Mouse (Mus musculus): Measurements from ENCODE around the gene 4930519G04Rik.
"Not testable (repeated sequence)": the region's sequence is repeated elsewhere in the genome, so short reads cannot be mapped to it uniquely, and the experiment has no call there.

The 4930519G04Rik gene

DNA sequence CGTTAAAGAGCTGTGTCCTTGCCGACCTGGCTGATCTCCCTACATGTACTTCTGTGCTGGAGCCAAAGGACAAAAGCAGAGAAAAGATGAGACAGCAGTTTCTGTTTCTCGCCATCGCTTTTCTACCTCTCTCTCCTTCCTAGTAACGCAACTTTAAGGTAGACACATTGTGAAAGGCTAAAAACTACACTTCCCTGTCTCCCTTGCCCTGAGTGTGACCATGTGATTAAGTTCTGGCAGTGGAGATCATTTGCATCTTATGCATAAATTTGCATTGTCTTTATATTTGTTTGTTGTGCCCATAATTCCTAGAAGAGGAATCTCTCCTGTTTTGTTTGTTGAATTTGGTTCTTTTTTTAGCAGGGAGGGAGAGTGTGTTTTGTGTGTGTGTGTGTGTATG is 62.4 kb downstream of the 4930519G04Rik start:
- DNase-seq: no peak

DNA sequence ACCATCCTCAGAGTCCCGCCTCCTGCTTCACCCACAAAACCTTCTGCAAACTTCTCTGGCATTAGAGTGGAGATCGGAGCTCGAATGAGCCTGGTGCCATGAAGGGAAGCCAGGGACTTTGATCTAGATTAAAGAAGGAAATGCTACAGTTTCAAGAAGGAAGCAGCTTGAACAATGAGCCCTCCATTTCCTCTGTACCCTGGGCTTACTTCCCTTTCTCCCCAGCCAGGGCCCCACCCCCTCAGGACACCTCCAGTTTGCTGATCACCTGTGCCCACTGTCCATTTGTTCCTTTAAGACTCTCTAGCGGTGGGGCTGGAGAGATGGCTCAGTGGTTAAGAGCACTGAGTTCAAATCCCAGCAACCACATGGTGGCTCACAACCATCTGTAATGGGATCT is 63.3 kb downstream of the 4930519G04Rik start:
- DNase-seq: no peak

DNA sequence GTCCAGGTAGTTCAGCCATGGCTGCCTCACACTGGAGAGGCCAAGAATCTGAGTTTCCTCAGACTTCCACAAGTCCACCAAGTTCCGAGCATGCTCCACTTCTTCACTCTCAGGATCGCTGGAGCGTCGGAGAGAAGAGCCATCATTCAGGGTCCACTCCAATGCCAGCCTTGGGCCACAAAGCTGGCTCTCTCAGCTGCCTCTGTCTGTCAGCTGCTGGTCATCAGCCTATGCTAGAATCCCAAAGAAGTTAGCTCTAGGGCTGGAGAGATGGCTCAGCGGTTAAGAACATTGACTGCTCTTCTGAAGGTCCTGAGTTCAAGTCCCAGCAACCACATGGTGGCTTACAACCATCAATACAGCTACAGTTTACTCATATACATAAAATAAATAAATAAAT is 63.9 kb downstream of the 4930519G04Rik start:
- not testable (repeated sequence) for DNase-seq

DNA sequence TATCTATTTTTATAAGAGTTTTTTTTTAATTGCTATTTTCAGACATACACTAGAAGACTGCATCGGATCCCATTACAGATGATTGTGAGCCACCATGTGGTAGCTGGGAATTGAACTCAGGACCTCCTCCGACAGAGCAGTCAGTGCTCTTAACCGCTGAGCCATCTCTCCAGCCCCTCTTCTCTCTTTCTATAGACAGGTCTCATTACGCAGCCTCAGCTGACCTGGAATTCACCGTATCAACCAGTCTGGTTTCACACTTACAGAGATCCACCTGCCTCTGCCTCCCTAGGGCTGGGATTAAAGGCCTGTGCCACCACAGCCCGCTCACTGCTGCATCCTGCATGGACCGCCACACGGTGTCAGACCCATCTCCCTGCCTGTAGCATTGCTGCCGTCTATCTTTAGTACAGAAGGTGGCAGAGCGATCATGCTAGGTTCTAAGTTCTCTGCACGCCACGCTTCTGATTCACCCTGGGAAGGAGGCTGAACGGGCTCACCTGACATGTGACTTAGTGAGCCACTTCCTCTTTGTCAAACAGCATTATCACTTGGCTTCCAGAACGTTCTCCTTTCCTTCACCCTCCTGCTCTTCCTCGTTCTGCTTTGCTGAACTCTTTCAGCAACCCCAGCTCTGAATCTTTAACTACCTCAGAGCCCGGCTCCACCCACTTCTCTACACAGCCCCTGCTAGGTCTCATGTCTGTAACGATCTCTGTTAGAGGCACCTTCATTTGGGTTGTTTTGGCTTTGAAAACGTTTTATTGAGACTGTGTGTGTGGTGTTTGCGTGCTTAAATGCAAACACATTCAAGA is 68.3 kb downstream of the 4930519G04Rik start:
- DNase-seq: peak; percentile 56

DNA sequence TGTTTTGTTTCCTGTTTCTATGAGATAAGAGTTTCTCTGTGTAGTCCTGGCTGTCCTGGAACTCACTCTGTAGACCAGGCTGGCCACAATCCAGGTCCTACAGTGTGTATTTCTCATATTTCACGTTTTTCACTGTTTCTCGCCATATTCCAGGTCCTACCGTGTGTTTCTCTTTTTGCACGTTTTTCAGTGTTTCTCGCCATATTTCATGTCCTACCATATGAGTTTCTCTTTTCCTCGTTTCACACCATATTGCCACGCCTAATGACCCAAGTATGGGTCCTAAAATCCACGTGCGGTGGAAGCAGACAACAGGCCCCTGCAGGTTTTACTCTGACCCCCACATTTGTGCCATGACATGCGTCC is 68.9 kb downstream of the 4930519G04Rik start:
- no peak for DNase-seq

DNA sequence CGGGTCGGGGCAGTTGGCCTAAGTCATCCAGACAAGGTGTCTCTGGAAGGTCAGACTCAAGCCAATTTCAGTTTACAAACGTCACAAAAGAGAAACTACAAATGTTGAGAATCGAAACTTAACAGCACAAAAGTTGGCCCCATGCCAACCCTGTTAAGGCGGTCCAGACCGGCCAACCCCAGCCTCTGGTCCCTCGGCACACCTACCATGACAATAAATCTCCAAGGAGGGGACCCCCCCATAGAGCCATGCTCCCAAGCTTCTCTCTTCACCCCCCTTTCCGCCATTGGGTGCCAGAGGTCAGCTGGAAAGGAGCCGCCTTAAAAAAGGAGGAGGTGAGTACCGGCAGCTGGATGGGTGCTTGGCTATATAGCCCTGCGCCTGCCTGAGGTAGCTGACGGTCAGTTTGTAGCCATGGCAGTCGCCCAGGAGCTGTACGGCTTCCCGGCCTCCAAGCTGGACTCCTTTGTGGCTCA is 69.6 kb downstream of the 4930519G04Rik start, which contains the start of gene Oasl1:
TSS of gene Oasl1 (plus strand) at position 243 of the 476 bp plus-strand sequence.
- DNase-seq: peak; percentile 66

DNA sequence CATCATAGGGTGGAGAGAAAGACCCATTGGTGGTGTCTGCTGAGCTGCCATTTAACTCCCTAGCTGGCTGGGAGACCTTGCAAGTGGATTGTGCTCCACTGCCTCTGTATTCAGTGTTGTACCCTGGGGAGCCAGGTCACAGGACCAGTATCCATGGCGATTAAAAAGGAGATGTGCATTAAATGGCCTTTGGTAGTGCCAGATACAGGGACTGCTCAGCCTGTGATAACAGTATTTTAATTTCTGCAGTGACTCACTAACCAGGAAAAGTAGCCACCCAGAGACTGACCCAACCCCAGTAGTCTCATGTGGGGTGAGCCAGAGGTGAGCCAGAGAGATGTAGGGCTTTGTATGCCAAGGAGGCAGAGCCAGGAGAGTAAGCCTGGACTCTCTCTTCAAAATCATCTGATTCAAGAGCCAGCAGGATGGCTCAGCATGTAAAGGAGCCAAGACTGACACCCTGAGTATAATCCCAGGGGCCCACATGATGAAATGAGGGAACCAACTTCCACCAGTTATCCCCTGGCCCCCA is 72.8 kb downstream of the 4930519G04Rik start:
- DNase-seq: no peak

DNA sequence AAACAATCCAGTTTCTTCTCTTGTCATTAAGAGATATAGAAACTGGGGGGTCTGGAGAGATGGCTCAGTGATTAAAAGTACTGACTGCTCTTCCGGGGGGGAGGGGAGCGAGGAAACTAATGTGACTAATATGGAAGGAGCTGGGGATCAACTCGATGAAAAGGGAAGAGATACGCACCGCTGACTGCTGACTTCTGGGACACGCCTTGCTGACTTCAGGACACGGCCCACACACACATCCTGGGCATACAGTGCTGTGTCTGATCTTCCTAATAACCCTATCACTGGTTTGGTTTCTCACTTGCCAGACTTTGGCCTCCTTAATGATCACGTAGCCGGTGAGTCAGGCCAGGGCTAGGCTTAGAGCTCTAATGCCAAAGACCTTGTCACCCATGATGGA is 73.3 kb downstream of the 4930519G04Rik start:
- DNase-seq: no peak

DNA sequence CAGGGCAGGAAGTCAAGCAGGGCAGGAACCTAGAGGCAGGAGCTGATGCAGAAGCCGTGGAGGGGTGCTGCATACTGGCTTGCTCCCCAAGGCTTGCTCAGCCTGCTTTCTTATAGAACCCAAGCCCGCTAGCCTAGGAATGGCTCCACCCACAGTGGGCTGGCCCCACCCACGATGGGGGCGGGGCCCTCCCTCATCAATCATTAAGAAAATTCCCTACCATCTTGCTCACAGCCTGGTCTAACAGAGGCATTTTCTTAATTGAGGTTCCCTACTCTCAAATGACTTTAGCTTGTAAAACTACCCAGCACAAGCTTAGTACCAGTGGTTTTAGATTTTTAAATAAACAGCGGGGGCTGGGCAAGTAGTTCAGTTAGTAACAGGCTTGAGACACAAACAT is 78.2 kb downstream of the 4930519G04Rik start:
- DNase-seq: no peak

DNA sequence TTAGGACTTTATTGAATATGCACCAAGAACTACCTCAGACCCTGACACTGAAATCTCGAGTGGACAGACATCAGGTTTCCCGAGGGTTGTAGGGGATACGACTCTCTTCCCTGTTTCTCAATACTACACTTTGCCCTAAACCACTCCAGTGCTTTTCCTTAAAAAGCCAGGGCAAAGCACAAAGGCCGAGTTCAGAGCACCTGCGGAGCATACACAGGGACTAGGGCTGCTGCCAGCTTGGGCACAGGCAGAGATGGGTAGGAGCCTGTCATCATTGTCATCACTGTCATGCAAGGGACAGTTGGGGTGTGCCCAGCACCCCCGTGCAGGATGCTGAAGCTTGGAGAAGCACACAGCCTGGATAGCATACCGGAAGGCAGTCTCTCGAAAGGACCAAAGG is 79.7 kb downstream of the 4930519G04Rik start:
- DNase-seq: peak; percentile 50
